Mouse (Mus musculus) CD4-positive, CD25-positive, alpha-beta regulatory T cell, adult 2 months (primary cell): ENCODE data around the gene Ppp5c.
"Not testable (repeated sequence)": the region's sequence is repeated elsewhere in the genome, so short reads cannot be mapped to it uniquely, and the experiment has no call there.

Experiments used
- DNase-seq: peaks from one replicate; pipeline ENCODE4 v3.0.0-alpha.2; 2012; ENCODE audit warnings: low read depth, low spot score

Ppp5c gene

DNA sequence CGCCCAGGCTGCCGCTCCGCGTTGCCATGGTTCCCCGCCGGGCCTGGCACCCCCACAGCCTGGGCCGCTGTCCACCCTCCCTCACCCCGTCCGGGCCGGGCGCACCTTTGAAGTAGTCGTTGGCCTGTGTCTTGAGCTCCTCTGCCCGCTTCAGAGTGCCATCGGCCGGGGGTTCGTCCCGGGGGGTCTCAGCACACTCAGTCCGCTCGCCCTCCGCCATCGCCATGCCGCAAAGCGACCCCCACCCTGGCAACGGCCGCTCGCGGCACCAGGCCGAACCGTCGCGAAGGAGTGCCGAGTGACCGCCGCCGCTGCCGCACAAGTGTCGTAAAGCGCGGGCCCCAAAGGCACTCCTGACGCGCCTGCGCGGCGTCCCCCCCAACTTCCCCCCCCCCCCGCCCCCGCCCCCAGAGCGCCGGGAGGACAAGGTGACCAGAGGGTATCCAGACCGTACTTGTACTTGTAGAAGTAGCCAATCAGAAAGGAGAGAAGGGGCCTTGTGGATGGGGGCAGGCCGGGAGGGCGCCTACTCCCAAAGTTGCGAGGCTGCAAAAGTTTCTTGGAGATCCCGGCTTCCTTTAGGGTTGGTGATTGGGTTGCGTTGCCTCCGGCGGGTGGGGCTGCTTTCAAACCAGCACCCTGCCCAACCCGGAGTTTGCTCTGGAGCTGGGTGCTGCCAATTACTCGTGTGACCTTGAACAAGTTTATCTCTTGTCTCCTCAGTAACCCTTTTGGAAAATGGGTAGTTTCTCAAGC lies at the start of gene Ppp5c:
Gene Ppp5c, minus strand, starts transcription at position 337 of the 756 bp plus-strand sequence.
- peak; percentile 84 for DNase-seq

DNA sequence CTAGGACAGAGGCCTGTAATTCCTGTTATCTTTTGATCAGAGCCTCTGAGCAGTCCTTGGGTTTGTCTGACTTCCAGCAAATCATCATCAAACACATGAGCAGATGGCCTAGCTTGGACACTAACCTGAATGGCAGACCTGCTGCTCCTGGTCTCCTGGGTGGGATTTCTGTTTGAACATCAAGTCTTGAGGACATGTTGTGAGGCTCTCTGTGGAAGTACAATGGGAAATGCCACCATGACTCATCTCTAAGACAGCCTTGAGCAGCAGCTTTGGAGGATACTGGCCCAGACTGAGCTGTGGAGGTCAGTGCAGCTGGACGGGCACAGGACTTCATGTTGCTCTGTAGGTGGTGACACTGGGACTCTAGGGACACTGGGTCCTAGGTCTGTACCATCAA lies 48.8 kb upstream of the Ppp5c start:
- no peak for DNase-seq

DNA sequence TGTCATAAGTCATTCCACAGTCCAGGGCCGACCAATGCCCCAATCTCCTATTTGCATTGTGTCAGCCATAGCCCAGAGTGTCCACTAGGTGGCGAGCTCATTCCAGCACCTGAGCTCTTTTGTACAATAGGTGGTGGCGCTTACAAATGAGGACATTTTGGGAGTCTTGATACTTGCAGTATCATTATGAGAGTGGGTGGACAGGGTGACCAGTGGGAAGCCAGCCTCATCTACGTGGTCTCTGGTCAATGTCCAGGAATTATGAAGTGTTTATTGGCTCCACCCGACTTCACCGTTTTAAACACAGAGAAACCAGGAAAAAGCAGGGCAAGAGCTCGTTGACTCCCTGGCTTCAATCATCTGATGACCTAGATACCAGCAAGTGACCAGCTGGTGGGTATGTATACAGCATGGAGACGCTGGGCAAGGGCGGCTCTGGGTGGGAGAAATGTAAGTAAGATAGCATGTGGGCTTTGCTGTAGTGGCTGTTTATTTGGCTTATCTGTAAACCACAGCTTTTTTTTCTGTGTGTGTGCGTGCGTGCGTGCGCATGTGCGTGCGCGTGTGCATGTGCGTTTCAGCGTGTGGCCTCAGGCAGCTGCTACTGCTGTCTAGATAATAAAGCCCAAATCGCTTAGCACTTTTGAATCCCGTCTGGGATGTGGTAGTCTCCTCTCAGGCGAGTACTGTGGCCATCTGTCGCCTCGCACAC lies 46.3 kb upstream of the Ppp5c start, which contains the start of gene Psg16:
Gene Psg16, plus strand, starts transcription at position 137 of the 712 bp plus-strand sequence.
- peak; percentile 78 for DNase-seq

DNA sequence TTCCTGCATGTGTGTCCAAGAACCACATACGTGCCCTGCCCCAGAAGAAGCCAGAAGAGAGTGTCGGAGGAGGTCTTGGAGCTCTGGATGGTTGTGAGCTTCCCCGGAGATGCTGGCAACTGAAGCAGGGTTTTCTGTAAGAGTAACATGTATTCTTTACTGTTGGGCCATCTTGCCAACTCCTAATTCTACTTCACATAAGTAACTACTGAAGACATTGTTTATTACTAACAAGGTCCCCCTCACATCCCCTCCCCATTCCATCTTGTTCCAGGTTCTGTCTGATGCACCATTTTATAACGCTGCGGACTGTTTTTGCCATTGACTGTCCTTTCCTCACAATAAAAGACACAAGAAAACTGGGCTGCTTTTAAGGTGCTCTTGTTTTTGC lies 45.8 kb upstream of the Ppp5c start:
- no peak for DNase-seq

DNA sequence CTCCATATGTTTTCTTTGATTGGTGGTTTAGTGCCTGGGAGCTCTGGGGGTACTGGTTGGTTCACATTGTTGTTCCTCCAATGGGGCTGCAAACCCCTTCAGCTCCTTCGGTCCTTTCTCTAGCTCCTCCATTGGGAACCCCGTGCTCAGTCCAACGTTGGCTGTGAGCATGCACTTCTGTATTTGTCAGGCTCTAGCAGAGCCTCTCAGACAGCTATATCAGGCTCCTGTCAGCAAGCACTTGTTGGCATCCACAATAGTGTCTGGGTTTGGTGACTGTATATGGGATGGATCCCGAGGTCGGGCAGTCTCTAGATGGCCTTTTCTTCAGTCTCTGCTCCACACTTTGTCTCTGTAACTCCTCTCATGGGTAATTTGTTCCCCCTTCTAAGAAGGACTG lies 39.9 kb upstream of the Ppp5c start:
- not testable (repeated sequence) for DNase-seq

DNA sequence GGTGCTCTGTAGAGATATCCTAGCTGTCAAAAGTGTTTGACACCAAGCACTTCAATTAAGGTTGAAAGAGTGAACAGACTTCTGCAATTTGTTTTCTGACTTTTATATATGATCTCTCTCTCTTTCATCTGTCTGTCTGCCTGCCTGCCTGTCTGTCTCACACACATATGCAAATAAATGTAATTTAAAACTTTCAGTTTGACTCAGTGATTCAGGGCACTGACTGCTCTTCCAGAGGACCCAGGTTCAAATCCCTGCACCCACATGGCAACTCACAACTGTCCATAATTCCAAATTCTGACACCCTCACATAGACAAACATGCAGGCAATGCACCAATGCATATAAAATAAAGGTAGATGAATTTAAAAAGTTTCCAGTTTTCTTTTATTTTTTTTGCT lies 39.3 kb upstream of the Ppp5c start:
- no peak for DNase-seq

DNA sequence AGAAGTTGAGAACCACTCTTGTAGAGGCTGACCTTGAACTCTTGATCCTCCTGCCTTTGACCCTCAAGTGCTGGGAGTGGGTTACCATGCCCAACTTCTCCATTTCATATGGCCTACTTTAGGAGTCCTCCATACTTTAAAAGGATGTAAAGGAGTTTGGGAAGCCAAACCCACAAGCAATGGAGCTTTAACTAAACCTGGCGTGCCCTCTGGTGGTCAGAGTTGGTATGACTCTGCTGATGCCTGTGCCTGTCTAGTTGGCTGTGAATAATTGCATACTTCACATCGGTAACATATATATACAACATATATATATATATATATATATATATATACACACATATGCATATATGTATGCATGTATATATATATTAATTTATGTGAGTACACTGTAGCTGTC lies 38.7 kb upstream of the Ppp5c start:
- DNase-seq: peak; percentile 83

DNA sequence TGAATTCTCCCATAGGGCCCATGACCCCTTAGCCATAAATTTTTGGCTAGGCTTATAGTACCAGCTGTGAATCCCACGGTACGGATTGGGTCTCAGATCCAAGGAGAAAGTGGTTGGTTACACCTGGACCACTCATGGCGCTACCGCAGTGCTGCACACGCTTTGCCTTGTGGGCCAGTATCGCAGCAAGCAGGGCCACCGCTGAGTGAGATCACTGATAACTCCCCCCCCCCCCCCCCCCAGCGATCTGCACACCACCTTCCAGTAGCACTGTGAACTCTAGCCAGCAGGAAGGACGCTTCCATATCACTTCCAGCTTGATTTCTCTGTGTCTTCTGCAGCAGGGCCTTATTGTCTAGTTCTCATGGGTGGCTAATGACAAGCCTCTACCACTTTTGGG lies 37.9 kb upstream of the Ppp5c start:
- DNase-seq: no peak

DNA sequence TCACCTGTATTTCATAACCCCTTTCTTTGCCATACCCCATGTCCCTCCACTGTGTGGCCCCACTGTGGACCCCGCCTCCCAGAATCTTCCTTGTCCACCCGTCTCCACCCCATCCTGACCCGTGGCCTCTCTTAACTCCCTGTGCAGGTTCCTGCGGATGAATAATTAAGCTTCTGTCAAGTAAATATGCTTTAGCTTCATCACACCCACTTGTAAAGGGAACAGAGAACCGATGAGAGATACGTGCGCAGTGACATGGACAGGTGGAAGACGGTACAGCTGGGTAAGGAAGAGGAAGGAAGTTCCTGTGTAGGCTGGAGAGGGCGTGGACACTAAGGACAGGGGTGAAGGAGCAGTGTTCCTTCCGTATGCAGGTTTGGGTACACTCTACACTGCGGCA lies 35.1 kb upstream of the Ppp5c start:
- DNase-seq: no peak

DNA sequence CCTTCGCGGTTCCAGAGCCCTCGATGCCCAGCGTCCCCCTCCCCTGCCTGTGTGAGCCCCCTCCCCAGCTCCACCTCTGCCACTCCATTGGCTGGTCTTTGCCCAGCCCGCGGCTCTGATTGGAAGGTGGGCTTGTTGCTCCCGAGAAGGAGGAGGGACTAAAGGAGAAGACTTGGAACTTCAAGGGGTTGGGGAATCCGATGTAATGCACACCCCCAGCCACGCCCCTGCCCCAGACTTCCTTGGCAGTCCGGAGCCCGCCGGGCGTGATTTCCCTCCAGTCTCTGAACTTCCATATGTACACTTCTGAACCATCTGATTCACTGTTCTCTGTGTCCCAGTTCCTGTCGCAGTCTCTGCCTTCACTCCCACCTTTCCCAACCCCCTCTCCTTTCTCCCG lies 34.7 kb upstream of the Ppp5c start, which contains the start of gene Hif3a:
Gene Hif3a, minus strand, starts transcription at position 39 of the 400 bp plus-strand sequence.
- no peak for DNase-seq

DNA sequence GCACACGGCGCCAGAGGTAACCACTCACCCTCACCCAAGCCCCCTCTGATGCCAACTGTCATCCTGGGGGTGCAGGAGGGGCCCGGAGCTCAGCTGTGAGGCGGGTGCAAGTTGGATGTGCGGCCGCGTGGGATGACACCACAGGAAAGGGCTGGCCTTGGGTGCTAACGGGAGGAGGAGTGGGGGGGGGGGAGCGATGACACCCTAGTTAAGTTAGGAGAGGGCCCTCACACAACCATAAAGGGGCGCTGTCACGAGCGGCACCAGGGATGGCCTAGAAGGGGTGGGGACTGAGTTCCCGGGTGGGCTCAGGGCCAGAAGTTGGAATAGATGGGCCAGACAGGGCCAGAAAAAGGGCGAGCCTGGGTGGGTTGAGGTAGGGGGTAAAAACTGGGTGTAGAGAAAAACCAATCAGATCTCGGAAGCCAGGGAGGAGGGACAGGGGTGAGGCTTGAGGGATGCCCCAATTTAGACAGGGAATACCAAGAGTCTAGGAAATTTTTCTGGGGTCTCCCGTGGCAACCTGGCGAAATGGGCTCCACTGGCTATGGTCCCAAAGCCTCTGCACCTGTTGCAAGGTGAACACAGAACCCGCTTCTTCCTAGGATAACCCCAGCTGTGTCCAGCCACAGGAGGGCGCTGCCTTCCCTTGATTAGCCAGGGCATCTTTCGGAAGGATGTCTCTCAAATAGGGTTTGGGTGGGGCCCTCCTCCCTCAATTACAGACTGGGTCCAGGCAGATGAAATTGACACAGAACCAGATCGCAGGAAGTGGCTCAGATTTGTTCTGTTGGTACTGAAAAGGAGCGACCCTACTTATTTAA lies 33.3 kb upstream of the Ppp5c start:
- peak; percentile 41 for DNase-seq

DNA sequence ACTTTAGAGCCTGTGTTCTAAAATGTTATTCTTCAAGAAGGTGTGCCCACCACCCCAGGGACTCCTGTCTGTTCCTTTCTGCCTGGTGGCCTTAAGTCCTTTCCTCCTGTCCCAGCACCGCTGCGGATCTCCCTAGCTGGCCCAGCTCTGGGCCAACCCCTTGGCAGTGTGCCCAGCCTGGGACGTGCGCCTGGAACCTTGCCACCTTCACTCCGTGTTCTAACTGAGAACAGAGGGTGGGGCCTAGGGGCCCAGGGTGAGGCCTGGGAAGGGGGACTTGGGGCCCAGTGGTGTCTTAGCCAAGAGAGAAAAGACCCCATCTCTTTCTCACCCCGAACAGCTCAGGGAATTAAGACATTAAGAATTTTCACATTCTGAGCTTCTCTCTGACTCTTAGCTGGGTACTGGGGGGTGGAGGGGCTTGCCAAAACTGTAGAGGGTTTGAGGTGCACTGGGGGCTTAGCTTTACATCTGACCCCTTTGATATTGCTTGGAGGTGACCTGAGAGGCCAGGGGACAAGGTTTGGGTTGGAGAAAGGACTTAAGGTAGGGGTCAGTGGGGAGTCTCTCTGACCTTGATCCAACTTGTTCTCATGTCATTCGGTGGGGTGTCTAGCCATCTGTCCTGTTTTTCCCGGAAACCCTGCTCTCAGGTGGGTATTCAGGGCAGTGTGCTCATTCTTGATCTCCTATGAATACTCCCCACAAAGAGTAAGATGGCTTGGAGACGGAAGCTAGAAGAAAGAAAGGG lies 32.5 kb upstream of the Ppp5c start:
- peak; percentile 64 for DNase-seq

DNA sequence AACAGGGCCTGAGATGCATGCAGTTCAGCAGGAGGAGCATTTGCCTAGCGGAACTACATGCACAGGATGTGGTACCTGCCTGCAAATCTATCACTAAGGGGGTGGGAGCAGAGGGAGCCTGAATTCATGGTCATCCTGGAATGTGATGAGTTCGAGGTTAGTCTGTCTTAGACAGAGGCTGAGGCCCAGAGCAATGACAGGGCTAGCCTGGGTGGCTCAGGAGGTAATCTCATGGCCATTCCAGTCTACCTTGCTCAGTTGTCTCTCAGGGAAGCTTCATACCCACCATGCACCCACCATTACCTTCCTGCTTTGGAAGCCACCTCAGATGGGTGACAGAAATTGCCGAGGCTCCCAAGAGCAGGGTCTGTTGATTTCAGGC lies 31.7 kb upstream of the Ppp5c start:
- peak; percentile 53 for DNase-seq

DNA sequence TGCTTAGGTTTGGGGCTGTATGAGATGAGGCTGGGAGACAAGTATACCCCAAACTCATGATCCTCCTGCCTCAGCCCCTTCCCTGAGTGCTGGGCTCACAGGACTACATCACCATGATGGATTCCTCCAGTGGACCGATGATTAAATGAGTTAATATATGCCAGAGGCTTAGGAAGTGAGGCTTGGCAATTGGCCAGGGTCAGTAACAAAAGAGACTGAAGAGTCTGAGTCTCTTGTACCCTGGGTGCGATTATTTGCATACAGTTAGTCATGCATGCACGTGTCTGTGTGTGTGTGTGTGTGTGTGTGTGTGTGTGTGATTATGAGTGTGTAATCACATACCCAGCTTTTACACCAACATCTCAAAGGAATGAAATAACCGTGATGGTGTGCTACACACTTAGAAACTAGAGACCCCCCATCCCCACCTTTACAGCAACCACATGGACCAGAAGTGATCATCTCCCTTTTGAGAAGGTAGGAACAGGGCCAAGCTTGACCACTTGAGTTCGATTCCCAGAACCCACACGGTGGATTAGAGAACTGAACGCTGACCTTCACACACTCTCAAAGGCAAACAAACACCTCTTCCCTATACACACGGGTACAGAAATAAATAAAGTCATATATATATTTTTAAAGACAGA lies 31.2 kb upstream of the Ppp5c start:
- DNase-seq: peak; percentile 53

DNA sequence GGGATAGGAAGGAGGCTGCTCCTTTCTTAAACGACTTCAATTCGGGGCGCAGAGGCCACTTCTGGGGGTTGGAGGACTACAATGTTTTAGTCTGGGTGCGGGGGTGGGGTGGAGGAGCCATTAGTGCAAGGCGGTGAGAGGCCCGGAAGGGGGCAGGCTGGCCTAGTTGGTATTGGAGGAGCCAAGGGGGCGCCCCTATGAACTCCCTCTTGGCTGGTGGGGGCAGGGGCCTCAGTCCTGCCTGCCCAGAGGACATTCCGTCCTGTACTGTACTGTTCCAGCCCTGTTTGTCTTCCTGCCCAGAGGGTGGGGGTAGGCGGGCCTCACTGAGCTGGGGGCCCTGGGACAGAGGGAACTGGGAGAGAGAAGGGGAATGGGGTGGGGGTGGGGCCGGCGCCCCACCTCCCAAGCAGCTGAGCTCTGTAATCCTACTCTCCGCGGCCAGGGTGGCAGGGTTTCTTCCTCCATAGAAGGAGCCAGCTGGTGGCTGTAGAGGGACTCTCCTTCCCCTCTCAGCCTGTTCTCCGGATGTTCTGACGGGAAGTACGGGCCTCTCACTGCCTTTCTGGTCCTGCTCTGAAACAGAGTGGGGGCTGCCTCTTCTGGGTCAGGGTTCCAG lies 30.5 kb upstream of the Ppp5c start:
- peak; percentile 75 for DNase-seq

DNA sequence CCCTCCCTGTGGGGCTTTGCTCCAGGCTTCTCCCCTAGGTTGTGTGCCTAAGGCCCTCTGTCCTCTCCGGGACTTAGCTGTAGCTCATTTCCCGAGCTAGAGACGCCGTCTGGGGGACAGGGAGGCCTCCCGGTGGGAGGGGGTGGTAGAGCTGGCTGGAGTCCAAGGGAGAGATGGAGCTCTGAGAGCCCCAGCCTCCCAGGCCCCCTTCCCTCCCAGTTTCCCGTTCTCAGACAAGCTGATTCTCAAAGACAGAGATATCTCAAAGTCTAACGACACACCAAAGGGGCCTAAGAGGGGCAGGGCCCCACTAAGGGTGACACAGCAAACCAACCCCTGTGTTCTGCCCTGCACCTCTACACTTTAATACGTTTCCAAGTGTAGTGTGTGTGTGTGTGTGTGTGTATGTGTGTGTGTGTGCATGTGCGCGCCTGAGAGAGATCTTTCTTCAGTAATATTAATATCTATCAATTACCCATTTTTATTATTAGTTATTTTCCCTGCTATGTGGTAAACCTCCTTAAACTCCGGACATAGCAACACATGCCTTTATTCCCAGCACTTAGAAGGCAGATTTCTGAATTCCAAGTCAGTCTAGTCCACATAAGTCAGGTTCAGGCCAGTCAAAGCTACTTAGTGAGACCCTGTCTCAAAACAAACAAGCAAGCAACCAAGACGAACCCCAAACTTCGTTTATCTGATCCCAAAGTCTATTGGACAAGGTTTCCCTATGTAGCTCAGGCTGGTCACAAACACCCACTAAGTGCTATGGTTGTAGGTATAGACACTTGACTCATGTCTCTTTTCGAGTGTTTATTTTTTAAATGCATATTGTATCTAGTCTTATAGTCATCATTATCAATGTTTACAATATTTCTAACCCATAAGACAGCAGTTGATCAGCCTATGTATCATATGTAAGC lies 29.1 kb upstream of the Ppp5c start:
- DNase-seq: no peak

DNA sequence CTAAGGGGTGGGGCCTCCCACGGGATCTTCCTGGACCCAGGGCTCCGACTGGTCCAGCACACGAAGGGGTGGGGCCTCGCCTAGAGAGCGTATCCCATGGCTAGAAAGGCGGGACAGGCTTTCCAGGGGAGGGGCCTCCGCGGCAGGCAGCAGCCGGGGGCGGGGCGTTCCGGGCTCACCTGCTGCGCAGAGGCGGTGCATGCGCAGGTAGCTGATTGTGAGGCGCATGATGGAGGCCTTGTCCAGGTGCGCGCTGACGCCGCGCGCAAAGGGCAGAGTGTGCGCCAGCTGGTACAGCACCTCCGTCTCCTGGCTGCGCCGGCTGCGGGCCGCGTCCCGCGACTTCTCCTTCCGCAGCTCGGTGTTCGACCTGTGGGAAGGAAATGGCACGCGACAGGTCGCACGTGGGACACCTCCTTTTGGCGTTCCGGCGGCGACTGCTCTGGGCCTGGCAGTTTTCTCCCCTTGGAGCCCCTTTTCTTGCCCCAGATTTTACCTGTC lies 28.4 kb upstream of the Ppp5c start:
- DNase-seq: peak; percentile 82

DNA sequence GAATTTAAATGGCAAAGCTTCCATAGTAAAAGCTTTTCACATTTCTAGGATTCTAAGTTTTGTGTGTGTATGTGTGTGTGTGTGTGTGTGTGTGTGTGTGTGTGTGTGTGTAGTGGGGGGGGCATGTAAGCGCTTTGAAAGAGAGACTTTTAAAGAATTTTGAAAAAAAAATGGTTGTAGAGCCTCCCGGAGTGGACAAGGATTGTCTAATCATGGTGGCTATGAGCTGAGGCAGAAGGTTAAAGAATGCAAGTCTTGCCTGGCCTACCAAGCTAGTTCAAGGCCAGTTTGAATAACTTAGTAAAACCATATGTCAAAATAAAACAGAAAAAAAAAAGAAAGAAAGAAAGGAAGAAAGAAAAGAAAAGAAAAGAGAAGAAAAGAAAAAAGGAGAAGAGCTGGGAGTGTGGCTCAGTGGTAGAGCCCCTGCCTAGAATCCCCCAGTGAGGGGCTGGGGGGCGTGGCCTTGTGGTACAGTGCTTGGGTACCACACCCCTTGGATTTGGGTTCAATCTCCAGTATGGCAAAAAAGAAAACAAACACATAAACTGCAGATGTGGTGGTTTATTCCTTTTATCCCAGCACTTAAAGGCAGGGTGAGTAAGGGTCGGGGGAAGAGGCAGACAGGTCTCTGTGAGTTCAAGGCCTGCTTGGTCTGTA lies 27.7 kb upstream of the Ppp5c start:
- no peak for DNase-seq
